Mouse (Mus musculus) heart, embryonic 13.5 days (tissue): ENCODE data around the gene Sh2d3c. TPM values are rescaled to one million over a fixed set of nuclear protein-coding genes. Genes with fewer than 3 reads are reported as not detected.

Experiments
- ATAC-seq: fragments of 200-750 bp; cut with Nextera tagmentation; 2 replicates; pipeline ENCODE4 v1.8.0; 2017; ENCODE audit warnings: moderate TSS enrichment; ENCODE audit not compliant: insufficient number of reproducible peaks, low FRiP score, low TSS enrichment; ENCODE audit errors: extremely low read depth
- H3K27ac ChIP-seq: fragments of 300-500 bp; sonication (generic); replicated peaks from 2 replicates; pipeline ENCODE4 v1.5.1; 2015; ENCODE audit warnings: moderate library complexity, mild to moderate bottlenecking, inconsistent platforms
- H3K27me3 ChIP-seq: fragments of 300-500 bp; sonication (generic); replicated peaks from 2 replicates; pipeline ENCODE4 v1.6.1; 2015; ENCODE audit warnings: mild to moderate bottlenecking, inconsistent platforms
- H3K36me3 ChIP-seq: fragments of 300-500 bp; sonication (generic); 2 replicates; pipeline ENCODE4 v1.6.1; 2015; ENCODE audit warnings: mild to moderate bottlenecking, inconsistent platforms
- H3K4me1 ChIP-seq: fragments of 300-500 bp; sonication (generic); 2 replicates; pipeline ENCODE4 v1.6.1; 2015; ENCODE audit warnings: inconsistent platforms
- H3K4me2 ChIP-seq: fragments of 300-500 bp; sonication (generic); 2 replicates; pipeline ENCODE4 v1.6.1; 2015; ENCODE audit warnings: inconsistent platforms, mild to moderate bottlenecking, moderate library complexity
- H3K4me3 ChIP-seq: fragments of 300-500 bp; sonication (generic); 2 replicates; pipeline ENCODE4 v1.5.1; 2015; ENCODE audit warnings: moderate library complexity, mild to moderate bottlenecking, inconsistent platforms
- H3K9ac ChIP-seq: fragments of 300-500 bp; sonication (generic); 2 replicates; pipeline ENCODE4 v1.6.1; 2015; ENCODE audit warnings: inconsistent platforms, mild to moderate bottlenecking, moderate library complexity
- H3K9me3 ChIP-seq: fragments of 300-500 bp; sonication (generic); 2 replicates; pipeline ENCODE4 v1.6.1; 2016; ENCODE audit warnings: inconsistent platforms
- WGBS: fragments of 180-500 bp; shearing (Covaris S2); methylation state at CpG from one replicate; pipeline ENCODE4 v1.1.7; 2015; ENCODE audit warnings: mixed read lengths; 5-methylcytosine and 5-hydroxymethylcytosine counted together
- microRNA counts: library from miRNA; unstranded; fragments of <30 nt; microRNA quantifications from one replicate; lab custom pipeline; 2016
- microRNA-seq: library from miRNA; unstranded; fragments of <30 nt; microRNA quantifications from one replicate; pipeline ENCODE4, GENCODE M21; 2016
- polyA plus RNA-seq: library from polyadenylated mRNA; unstranded; fragments of >200 nt; fragmentation: Nextera tagmentation; extraction: Ambion mirVana; gene quantifications from 2 replicates; pipeline ENCODE4 v1.2.1, GENCODE M21; 2015

Sh2d3c gene
- polyA plus RNA-seq, 1 experiment from 2014 or later, result 33.0 TPM

DNA sequence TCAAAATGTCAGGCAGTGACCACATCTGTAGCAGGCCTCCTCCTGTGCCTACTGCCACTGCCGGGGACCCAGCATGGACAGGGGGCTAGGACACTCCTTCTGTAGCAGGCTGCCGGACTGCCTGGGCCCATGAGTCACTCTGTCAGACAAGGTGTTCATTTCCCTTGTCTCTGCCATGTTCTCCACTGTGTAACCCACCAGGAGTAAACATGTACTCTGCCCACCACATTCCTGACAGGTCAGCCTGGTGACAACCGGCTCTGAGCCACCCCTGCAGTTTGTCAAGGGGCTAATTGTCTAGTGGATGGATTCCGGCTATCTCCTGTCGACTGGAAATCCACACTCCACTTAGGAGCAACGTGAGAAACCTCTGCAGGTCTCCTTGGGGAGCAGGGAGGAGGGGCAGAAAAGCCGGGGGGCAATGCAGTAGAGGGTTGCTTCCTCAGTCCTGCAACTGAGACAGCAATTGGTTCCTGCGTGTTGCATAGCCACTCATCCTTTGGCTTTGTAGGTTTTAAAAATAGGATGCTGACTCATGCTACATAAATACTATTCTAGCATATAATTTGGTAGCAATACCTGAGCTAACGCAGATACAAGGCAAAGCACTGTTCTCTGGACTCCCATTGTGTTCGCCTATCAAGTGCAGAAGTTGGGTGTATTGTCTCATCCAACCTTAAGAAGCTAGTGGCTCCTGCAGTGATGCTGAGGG, 77.6 kb downstream of the Sh2d3c start:
- Histone ChIP-seq H3K9me3 (no peaks in the 10 kb centered on the region), H3K4me2 (no peak overlapping the region), H3K27me3 (no peaks in the 10 kb centered on the region), H3K4me1 (peaks cover 19% of the 10 kb centered on the region), H3K27ac (peak overlapping the region; percentile 75), H3K36me3 (peaks cover 95% of the 10 kb centered on the region), H3K4me3 (no peak overlapping the region), H3K9ac (peak overlapping the region; percentile 45; the same call in 1 of the 2 replicates)
- WGBS, result 40% methylated on average over 10 of the region's 10 CpGs
- no peak for ATAC-seq

MicroRNA genes within 50 kb of the gene (microRNA counts, 519-probe panel; counts per million panel counts)
- microRNA mmu-miR-2861 (lab: Ali Mortazavi, UCI), result 209 counts per million, percentile 61 among the panel's probes with 10 or more counts

Small RNAs within 50 kb of the gene (microRNA-seq; reads per million reads assigned to microRNA genes)
- gene Gm47291 (not detected), gene Mir2861 (not detected), gene Mir3960 (not detected), gene Mir8093 (not detected)

Other genes starting within 250 kb of the Sh2d3c start
- gene Fam102a, start 185.7 kb upstream of the Sh2d3c start, polyA plus RNA-seq, result 5.4 and 5.7 TPM in 2 replicates
- gene Dpm2, start 150.2 kb upstream of the Sh2d3c start, polyA plus RNA-seq, result 72.9 and 81.4 TPM in 2 replicates
- gene Pip5kl1, start 146.3 kb upstream of the Sh2d3c start, polyA plus RNA-seq, result 0.36 TPM in 1 of 2 replicates, not detected in the other
- gene 9430097D07Rik, start 145.4 kb upstream of the Sh2d3c start, polyA plus RNA-seq, result 0.21 TPM in 1 of 2 replicates, not detected in the other
- gene St6galnac4, start 134.0 kb upstream of the Sh2d3c start, polyA plus RNA-seq, result 37.6 and 38.7 TPM in 2 replicates
- 24.8 and 29.1 TPM in 2 replicates for gene St6galnac6, start 121.3 kb upstream of the Sh2d3c start, polyA plus RNA-seq
- 302 and 318 TPM in 2 replicates for gene Ak1, start 99.3 kb upstream of the Sh2d3c start, polyA plus RNA-seq
- gene Eng, start 74.5 kb upstream of the Sh2d3c start, polyA plus RNA-seq, result 148 and 155 TPM in 2 replicates
- 19.0 and 21.3 TPM in 2 replicates for gene Fpgs, start 16.9 kb upstream of the Sh2d3c start, polyA plus RNA-seq
- gene Cdk9, start 8.0 kb upstream of the Sh2d3c start, polyA plus RNA-seq, result 60.0 and 63.2 TPM in 2 replicates
- gene 6330409D20Rik, start 20.0 kb downstream of the Sh2d3c start, polyA plus RNA-seq, result 0.18 and 0.28 TPM in 2 replicates
- 37.0 and 40.0 TPM in 2 replicates for gene Tor2a, start 36.2 kb downstream of the Sh2d3c start, polyA plus RNA-seq
- 0.11 and 0.17 TPM in 2 replicates for gene Ttc16, start 54.6 kb downstream of the Sh2d3c start, polyA plus RNA-seq
- 3.9 and 4.4 TPM in 2 replicates for gene Ptrh1, start 54.7 kb downstream of the Sh2d3c start, polyA plus RNA-seq
- 0.20 and 0.45 TPM in 2 replicates for gene Cfap157, start 63.4 kb downstream of the Sh2d3c start, polyA plus RNA-seq
- gene Stxbp1, start 126.2 kb downstream of the Sh2d3c start, polyA plus RNA-seq, result 23.6 and 24.8 TPM in 2 replicates
- gene Fam129b, start 155.1 kb downstream of the Sh2d3c start, polyA plus RNA-seq, result 46.4 and 47.1 TPM in 2 replicates
- gene Rpl12, start 240.5 kb downstream of the Sh2d3c start, polyA plus RNA-seq, result 108 and 112 TPM in 2 replicates
- gene Lrsam1, start 240.6 kb downstream of the Sh2d3c start, polyA plus RNA-seq, result 8.1 and 9.6 TPM in 2 replicates